Mouse (Mus musculus) G1E (cell line): Measurements from ENCODE around the gene Fip1l1.

Experiments
- CTCF ChIP-seq: IDR thresholded peaks from 2 replicates; pipeline ENCODE4 v1.5.1; 2012; ENCODE audit warnings: low read depth, low read length, inconsistent platforms, mixed read lengths
- GATA1 ChIP-seq: IDR thresholded peaks from 2 replicates; pipeline ENCODE4 v1.6.1; 2012; ENCODE audit warnings: borderline replicate concordance, low read length, inconsistent platforms, mixed read lengths
- GATA2 ChIP-seq: IDR thresholded peaks from 2 replicates; pipeline ENCODE4 v1.6.1; 2012; ENCODE audit warnings: low read depth, low read length, inconsistent platforms, borderline replicate concordance
- POLR2AphosphoS5 ChIP-seq: IDR thresholded peaks from 2 replicates; pipeline ENCODE4 v1.6.1; 2012; ENCODE audit warnings: low read depth, low read length, inconsistent platforms; ENCODE audit not compliant: insufficient replicate concordance
- TAL1 ChIP-seq: conservative IDR thresholded peaks from 2 replicates; pipeline ENCODE4 v1.6.1; 2012; ENCODE audit warnings: low read depth, low read length, inconsistent platforms, mixed read lengths

DNA sequence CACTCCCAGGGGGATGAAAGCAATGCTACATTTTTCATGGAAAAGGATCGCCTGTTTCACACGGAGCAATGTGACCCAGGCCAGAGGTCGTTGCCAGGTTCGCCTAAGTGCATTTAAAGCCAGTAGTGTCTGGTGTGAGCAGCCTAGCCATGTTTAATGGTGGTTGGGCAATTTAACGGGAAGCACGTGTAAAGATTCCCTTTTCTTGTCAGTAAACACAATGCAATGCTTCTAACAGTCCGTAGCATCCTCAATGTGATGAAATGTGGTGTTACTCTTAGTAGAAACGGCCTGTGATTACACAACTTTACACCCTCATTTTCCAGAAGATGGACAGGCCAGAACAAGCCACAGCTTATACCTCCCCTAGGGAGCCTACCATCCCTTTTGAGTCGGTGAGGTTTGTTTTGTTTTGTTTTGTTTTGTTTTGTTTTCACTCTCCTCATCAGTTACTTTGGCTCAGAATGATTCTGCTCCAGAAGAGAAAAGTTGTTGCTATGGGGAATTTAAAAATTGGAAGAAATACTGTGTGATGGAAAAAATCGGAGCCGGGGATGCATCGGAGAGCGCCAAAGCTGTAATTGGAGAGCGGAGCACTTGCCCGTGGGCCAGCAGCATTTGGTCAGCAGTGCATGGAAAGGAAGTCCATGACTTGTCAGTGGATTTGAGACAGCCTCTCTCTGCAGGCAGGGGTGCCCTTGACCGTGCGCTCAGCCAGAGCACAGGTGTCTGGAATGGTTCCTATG lies 97.3 kb downstream of the Fip1l1 start:
- TF ChIP-seq CTCF (no peak), POLR2AphosphoS5 (no peak), TAL1 (no peak), GATA2 (no peak), GATA1 (no peak)
